Mouse (Mus musculus): ENCODE measurements around the gene Map2k6. TPM values are rescaled to one million over a fixed set of nuclear protein-coding genes. Genes with fewer than 3 reads are reported as not detected.

Map2k6 gene
- total RNA-seq, 2 experiments from 2014 or later, result 10.4 to 13.8 TPM

- ATAC-seq (replicated peaks; ENCODE audit: poor library complexity), result no peak
These were observed 3.7 kb downstream of the Map2k6 start for GRCm38 (mm10) chr11:110402671-110403070.

- ATAC-seq (replicated peaks; ENCODE audit: poor library complexity), result peak; percentile 51
These were observed 4.7 kb downstream of the Map2k6 start for GRCm38 (mm10) chr11:110403602-110404001.

GRCm38 (mm10) chr11:110405607-110406006, 6.7 kb downstream of the Map2k6 start:
- ATAC-seq (replicated peaks; ENCODE audit: poor library complexity), result no peak

GRCm38 (mm10) chr11:110409131-110409530, 10.2 kb downstream of the Map2k6 start:
- no peak for ATAC-seq (replicated peaks; ENCODE audit: poor library complexity)

GRCm38 (mm10) chr11:110409776-110410175, 10.9 kb downstream of the Map2k6 start:
- ATAC-seq (replicated peaks; ENCODE audit: poor library complexity), result peak; percentile 93

GRCm38 (mm10) chr11:110411596-110411995, 12.7 kb downstream of the Map2k6 start:
- ATAC-seq (replicated peaks; ENCODE audit: poor library complexity), result no peak

- no peak for ATAC-seq (replicated peaks; ENCODE audit: poor library complexity)
These were observed 15.3 kb downstream of the Map2k6 start for GRCm38 (mm10) chr11:110414263-110414662.

GRCm38 (mm10) chr11:110416691-110417090, 17.8 kb downstream of the Map2k6 start:
- ATAC-seq (replicated peaks; ENCODE audit: poor library complexity), result no peak

- ATAC-seq (replicated peaks; ENCODE audit: poor library complexity), result 0 out of 2 replicates have a peak, but pooled peaks have one; percentile 17
These were observed 21.5 kb downstream of the Map2k6 start for GRCm38 (mm10) chr11:110420463-110420862.

- peak; percentile 67 for ATAC-seq (replicated peaks; ENCODE audit: poor library complexity)
These were observed 27.7 kb downstream of the Map2k6 start for GRCm38 (mm10) chr11:110426572-110427145.

- peak; percentile 92 for ATAC-seq (replicated peaks; ENCODE audit: poor library complexity)
These were observed 28.2 kb downstream of the Map2k6 start for GRCm38 (mm10) chr11:110427159-110427561.

- no peak for ATAC-seq (replicated peaks; ENCODE audit: poor library complexity)
These were observed 30.1 kb downstream of the Map2k6 start for GRCm38 (mm10) chr11:110428999-110429398.

- no peak for ATAC-seq (replicated peaks; ENCODE audit: poor library complexity)
These were observed 31.0 kb downstream of the Map2k6 start for GRCm38 (mm10) chr11:110429837-110430418.

- peak; percentile 51 for ATAC-seq (replicated peaks; ENCODE audit: poor library complexity)
These were observed 37.1 kb downstream of the Map2k6 start for GRCm38 (mm10) chr11:110435839-110436556.

- ATAC-seq (replicated peaks; ENCODE audit: poor library complexity), result no peak
These were observed 38.1 kb downstream of the Map2k6 start for GRCm38 (mm10) chr11:110436998-110437397.

- 0 out of 2 replicates have a peak, but pooled peaks have one; percentile 27 for ATAC-seq (replicated peaks; ENCODE audit: poor library complexity)
These were observed 39.2 kb downstream of the Map2k6 start for GRCm38 (mm10) chr11:110438135-110438534.

- ATAC-seq (replicated peaks; ENCODE audit: poor library complexity), result no peak
These were observed 39.9 kb downstream of the Map2k6 start for GRCm38 (mm10) chr11:110438700-110439296.

- ATAC-seq (replicated peaks; ENCODE audit: poor library complexity), result no peak; the same call in 1 of the 2 replicates
These were observed 40.4 kb downstream of the Map2k6 start for GRCm38 (mm10) chr11:110439354-110439753.

- ATAC-seq (replicated peaks; ENCODE audit: poor library complexity), result no peak
These were observed 45.7 kb downstream of the Map2k6 start for GRCm38 (mm10) chr11:110444576-110444975.

- ATAC-seq (replicated peaks; ENCODE audit: poor library complexity), result peak; percentile 83
These were observed 49.3 kb downstream of the Map2k6 start for GRCm38 (mm10) chr11:110448131-110448725.

GRCm38 (mm10) chr11:110448726-110449161, 49.8 kb downstream of the Map2k6 start:
- ATAC-seq (replicated peaks; ENCODE audit: poor library complexity), result peak; percentile 33

Measured in megakaryocyte progenitor cell, adult 5-6 weeks (primary cell).